Mouse (Mus musculus) brain, adult 10 weeks (tissue): Measurements from ENCODE around the gene Slc13a2. TPM values are rescaled to one million over a fixed set of nuclear protein-coding genes. Genes with fewer than 3 reads are reported as not detected.

ENCODE experiments used
- polyA plus RNA-seq: library from polyadenylated mRNA; stranded (reverse); fragments of 350-450 nt; fragmentation: Illumina TruSeq; extraction: RNeasy Lipid Tissue Mini Kit (QIAGEN cat#74804); gene quantifications from one replicate; pipeline ENCODE4 v1.2.3, GENCODE M21; 2015; ENCODE audit warnings: low read depth, low replicate concordance

Slc13a2 gene
- polyA plus RNA-seq = not detected

DNA sequence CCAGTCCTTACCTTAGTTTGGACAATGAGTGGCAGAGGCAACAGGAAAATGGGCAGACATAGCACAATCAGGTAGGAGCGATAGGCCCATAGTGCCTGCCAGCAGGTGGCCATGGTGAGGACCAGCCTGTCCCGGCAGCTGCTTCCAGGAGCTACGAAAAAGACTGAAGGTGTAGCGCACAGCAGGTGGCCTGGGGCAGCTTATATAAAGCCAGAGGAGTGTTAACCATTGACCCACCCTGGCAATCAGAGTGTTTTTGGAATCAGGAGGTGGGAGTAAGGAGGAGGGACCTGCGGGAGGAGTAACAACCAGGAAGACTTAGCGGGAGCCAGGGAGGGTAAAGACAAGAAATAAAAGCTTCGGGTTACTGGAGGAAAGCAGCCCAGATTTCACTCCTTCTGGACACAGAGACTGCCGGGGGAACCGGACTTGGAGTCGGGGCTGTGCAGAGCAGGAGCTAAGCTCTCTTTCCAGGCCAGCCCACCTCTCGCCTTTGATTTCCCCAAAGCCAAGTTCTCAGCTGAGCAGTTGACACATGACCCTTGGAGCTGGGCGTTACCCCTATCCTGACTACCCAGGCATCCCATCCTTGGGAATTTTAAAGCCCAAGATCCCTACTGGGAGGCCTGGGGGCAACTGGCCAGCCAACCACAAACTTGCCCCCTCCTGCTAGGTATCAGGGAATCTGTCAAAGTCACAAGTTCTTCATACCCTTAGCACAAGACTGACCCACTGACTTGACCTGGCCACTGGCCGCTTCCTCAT is at the start of gene Slc13a2:
TSS of gene Slc13a2 (minus strand) at position 163 of the 765 bp plus-strand sequence.

DNA sequence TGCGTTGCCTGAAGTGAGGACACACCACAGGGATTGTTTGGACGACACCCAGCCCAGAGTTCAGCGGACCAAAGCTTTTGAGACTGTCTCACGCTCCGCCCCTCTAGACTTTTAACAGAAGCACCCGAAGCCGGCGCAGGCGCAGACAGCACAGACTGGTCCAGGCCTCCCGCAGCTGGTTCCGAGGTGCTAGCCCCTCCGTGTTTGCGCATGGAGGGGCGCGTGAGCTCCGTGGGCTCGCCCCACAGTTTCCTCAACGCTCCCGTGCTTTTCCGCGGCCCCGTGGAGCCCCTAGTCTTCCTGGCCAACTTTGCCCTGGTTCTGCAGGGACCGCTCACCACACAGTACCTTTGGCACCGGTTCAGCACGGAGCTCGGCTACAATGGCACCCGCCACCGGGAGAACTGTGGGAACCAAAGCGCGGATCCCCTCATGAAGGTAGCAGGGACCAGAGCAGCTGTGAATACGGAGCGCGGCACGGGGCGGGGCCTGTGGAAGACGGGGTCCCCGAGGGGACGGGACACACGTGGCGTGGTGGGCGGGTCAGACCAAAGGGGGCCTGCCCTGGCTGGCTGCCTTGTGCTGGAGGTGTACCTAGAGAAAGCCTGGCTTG is 43.7 kb upstream of the Slc13a2 start, which contains the start of gene Slc46a1:
TSS of gene Slc46a1 (plus strand) at position 130 of the 613 bp plus-strand sequence.

DNA sequence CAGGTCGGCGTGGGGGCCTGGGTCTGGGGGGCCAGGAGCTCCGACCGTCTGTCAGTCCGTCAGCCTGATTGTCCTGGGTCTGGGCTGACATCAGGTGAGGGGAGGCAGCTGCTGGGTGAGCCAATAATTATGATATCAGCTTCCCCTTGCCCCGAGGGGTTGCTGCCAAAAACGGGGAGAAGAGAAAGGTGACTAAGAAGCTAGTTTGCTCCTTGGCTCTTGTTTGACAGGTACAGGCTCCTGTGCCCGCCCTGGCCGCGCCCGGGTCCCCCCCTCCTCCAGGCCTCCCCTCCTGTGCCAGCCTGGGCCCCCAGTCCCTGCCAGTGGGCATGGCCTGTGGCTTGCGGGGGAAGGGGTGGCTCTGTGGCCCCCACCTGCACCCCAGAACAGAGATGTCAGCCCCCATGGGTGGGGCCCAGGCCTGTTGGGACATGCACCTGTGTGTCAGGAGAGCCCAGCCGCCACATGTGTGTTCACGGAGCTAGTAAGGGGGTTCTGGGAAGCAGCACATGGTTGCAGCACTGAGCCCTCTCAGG is 35.4 kb downstream of the Slc13a2 start, which contains the start of gene Foxn1:
TSS of gene Foxn1 (minus strand) at position 51 of the 536 bp plus-strand sequence.

Other genes starting within 250 kb of the Slc13a2 start
- 3.7 TPM for gene Nek8, start 245.5 kb downstream of the Slc13a2 start, polyA plus RNA-seq
- 46.4 TPM for gene Tlcd1, start 245.5 kb downstream of the Slc13a2 start, polyA plus RNA-seq
- gene Rpl23a, start 238.6 kb downstream of the Slc13a2 start, polyA plus RNA-seq = 1,303 TPM
- 20.4 TPM for gene Rab34, start 233.8 kb downstream of the Slc13a2 start, polyA plus RNA-seq
- gene Proca1, start 228.8 kb downstream of the Slc13a2 start, polyA plus RNA-seq = 5.9 TPM
- 105 TPM for gene Sdf2, start 176.5 kb downstream of the Slc13a2 start, polyA plus RNA-seq
- 54.7 TPM for gene Supt6, start 176.2 kb downstream of the Slc13a2 start, polyA plus RNA-seq
- 99.7 TPM for gene 2610507B11Rik, start 160.5 kb downstream of the Slc13a2 start, polyA plus RNA-seq
- 15.8 TPM for gene BC030499, start 131.4 kb downstream of the Slc13a2 start, polyA plus RNA-seq
- gene Spag5, start 120.7 kb downstream of the Slc13a2 start, polyA plus RNA-seq = 8.5 TPM
- 1,477 TPM for gene Aldoc, start 99.2 kb downstream of the Slc13a2 start, polyA plus RNA-seq
- 43.4 TPM for gene Pigs, start 93.8 kb downstream of the Slc13a2 start, polyA plus RNA-seq
- gene Unc119, start 78.7 kb downstream of the Slc13a2 start, polyA plus RNA-seq = 49.8 TPM
- gene Foxn1, start 35.7 kb downstream of the Slc13a2 start, polyA plus RNA-seq = not detected
- gene Slc46a1, start 43.5 kb upstream of the Slc13a2 start, polyA plus RNA-seq = 10.3 TPM
- gene Sarm1, start 75.5 kb upstream of the Slc13a2 start, polyA plus RNA-seq = 16.7 TPM
- gene Vtn, start 76.9 kb upstream of the Slc13a2 start, polyA plus RNA-seq = 86.5 TPM
- gene Sebox, start 81.2 kb upstream of the Slc13a2 start, polyA plus RNA-seq = 4.9 TPM
- 90.3 TPM for gene Tmem199, start 90.0 kb upstream of the Slc13a2 start, polyA plus RNA-seq
- 139 TPM for gene Poldip2, start 90.0 kb upstream of the Slc13a2 start, polyA plus RNA-seq
- 31.9 TPM for gene Tnfaip1, start 114.1 kb upstream of the Slc13a2 start, polyA plus RNA-seq
- gene Ift20, start 114.1 kb upstream of the Slc13a2 start, polyA plus RNA-seq = 141 TPM
- gene Tmem97, start 128.6 kb upstream of the Slc13a2 start, polyA plus RNA-seq = 31.8 TPM